In the genomic region with DNA sequence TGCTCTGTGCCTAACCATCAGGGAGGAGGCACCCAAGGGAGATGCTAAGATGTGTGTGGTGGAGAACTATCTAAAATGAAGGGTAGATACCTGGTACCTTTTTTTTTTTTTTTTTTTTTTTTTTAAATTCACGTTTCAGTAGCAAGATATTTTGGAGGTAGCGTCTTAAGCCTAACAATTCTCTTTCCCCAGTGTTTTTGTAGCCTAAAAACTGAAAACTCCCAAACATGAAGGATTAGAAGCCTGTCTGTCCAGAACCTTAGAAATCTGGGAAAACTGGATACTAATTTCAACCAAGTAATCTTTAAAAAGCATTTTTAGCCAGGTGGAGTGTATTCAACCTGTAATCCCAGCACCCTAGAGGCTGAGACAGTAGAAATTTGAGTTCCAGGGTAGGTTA, we compare ENCODE assay signal across 9 mouse cellular contexts. TPM values are rescaled to one million over a fixed set of nuclear protein-coding genes. Genes with fewer than 3 reads are reported as not detected.
A peak's percentile ranks its signal among the peaks of the same experiment; 100 is the strongest.
DNase-seq lines count a peak whose midpoint lies in the region; ATAC-seq and TF ChIP-seq lines count a peak whose summit lies in the region.
"Had no signal": no experiment of that assay in that cellular context is flagged by ENCODE, and none has a peak within 500 bp of the region (broad histone marks: within the 10 kb centered on the region; RNA-seq: fewer than 3 reads in every experiment).

No protein-coding gene starts in this region.

- no peak for TF ChIP-seq CTCF in lung, adult 2 months (IDR thresholded peaks at IDR 0.05; ENCODE audit: insufficient read depth, low read length)

- H3K9me3 ChIP-seq in embryonic facial prominence, embryonic 15.5 days (replicated peaks) = no peaks in the 10 kb centered on the region
- H3K9me3 ChIP-seq in limb, embryonic 10.5 days (replicated peaks) = no peaks in the 10 kb centered on the region
- no peaks in the 10 kb centered on the region for H3K9me3 ChIP-seq in neural tube, embryonic 14.5 days (ENCODE audit: control insufficient read depth, low read length)

- no peaks in the 10 kb centered on the region for H3K27me3 ChIP-seq in embryonic facial prominence, embryonic 15.5 days
- H3K27me3 ChIP-seq in limb, embryonic 10.5 days (ENCODE audit: low read depth, poor library complexity, severe bottlenecking) = no peaks in the 10 kb centered on the region
- no peaks in the 10 kb centered on the region for H3K27me3 ChIP-seq in neural tube, embryonic 14.5 days (ENCODE audit: control insufficient read depth, insufficient read depth, low read length)

- H3K4me3 ChIP-seq in lung, adult 2 months (replicated peaks; ENCODE audit: extremely low read depth, low read depth, low read length) = peak overlapping the region; percentile 95
- peak overlapping the region; percentile 99 for H3K4me3 ChIP-seq in embryonic facial prominence, embryonic 15.5 days (replicated peaks)
- H3K4me3 ChIP-seq in limb, embryonic 10.5 days = peak overlapping the region; percentile 99
- H3K4me3 ChIP-seq in neural tube, embryonic 14.5 days (ENCODE audit: low read depth, low read length) = peak overlapping the region; percentile 95

- TF ChIP-seq POLR2A in lung, adult 2 months (IDR thresholded peaks at IDR 0.05; ENCODE audit: borderline replicate concordance, extremely low read depth, low read depth, low read length) = no peak

- ATAC-seq in embryonic facial prominence, embryonic 15.5 days (ENCODE audit: insufficient number of reproducible peaks, low FRiP score, low TSS enrichment, low read depth) = no peak
- ATAC-seq in neural tube, embryonic 14.5 days (ENCODE audit: low read depth) = no peak
- ATAC-seq: inflammation-experienced regulatory T-cells, adult 6 months had no signal

- H3K4me1 ChIP-seq in lung, adult 2 months (ENCODE audit: control insufficient read depth, insufficient read depth, low read length) = peaks cover 5% of the 10 kb centered on the region; the same call in 1 of the 2 replicates
- peaks cover 20% of the 10 kb centered on the region for H3K4me1 ChIP-seq in embryonic facial prominence, embryonic 15.5 days
- peaks cover 19% of the 10 kb centered on the region for H3K4me1 ChIP-seq in limb, embryonic 10.5 days
- peaks cover 21% of the 10 kb centered on the region for H3K4me1 ChIP-seq in neural tube, embryonic 14.5 days (ENCODE audit: control insufficient read depth, insufficient read depth, low read length)

- H3K9ac ChIP-seq in embryonic facial prominence, embryonic 15.5 days = peak overlapping the region; percentile 98
- H3K9ac ChIP-seq in neural tube, embryonic 14.5 days (replicated peaks; ENCODE audit: low read depth, low read length) = peak overlapping the region; percentile 97

- DNase-seq in lung, adult 2 months = no peak
- no peak for DNase-seq in lung, postnatal 10 days
- no peak for DNase-seq in limb, embryonic 10.5 days (ENCODE audit: low spot score)
- no peak for DNase-seq in cerebellum, adult 9-11 months
- DNase-seq in retina, embryonic 14.5 days (ENCODE audit: low spot score) = no peak
- no peak for DNase-seq in gastrocnemius, postnatal 4 days (ENCODE audit: low spot score in 2 of 2)

- no peak overlapping the region for H3K27ac ChIP-seq in embryonic facial prominence, embryonic 15.5 days (replicated peaks)
- H3K27ac ChIP-seq in limb, embryonic 10.5 days = peak overlapping the region; percentile 94
- no peak overlapping the region for H3K27ac ChIP-seq in neural tube, embryonic 14.5 days (ENCODE audit: low read depth, low read length)

- H3K36me3 ChIP-seq in embryonic facial prominence, embryonic 15.5 days = peaks cover 28% of the 10 kb centered on the region
- peaks cover 58% of the 10 kb centered on the region for H3K36me3 ChIP-seq in limb, embryonic 10.5 days
- peaks cover 20% of the 10 kb centered on the region for H3K36me3 ChIP-seq in neural tube, embryonic 14.5 days (ENCODE audit: control insufficient read depth, insufficient read depth, low read length)

- 37% methylated on average over 2 of the region's 2 CpGs for WGBS in lung, adult 2 months
- WGBS in embryonic facial prominence, embryonic 15.5 days = 48% methylated on average over 2 of the region's 2 CpGs
- WGBS in limb, embryonic 10.5 days = 56% methylated on average over 2 of the region's 2 CpGs
- WGBS in neural tube, embryonic 14.5 days = 54% methylated on average over 2 of the region's 2 CpGs

- peak overlapping the region; percentile 71 for H3K4me2 ChIP-seq in embryonic facial prominence, embryonic 15.5 days (replicated peaks)
- peak overlapping the region; percentile 95 for H3K4me2 ChIP-seq in neural tube, embryonic 14.5 days (ENCODE audit: low read depth, low read length)

RNA-seq across cellular contexts. Expression of a gene that starts 1.3 kb away (rescaled TPM):
- polyA plus RNA-seq in lung, adult 2 months (2012; rRNA removed) = 30.3 and 34.2 TPM in 2 replicates
- 8.0 and 8.9 TPM in 2 replicates for polyA plus RNA-seq in embryonic facial prominence, embryonic 15.5 days (2015; fragmentation: Nextera tagmentation; extraction: Ambion mirVana)
- polyA plus RNA-seq in limb, embryonic 10.5 days (2016; fragmentation: Nextera tagmentation; extraction: Ambion mirVana) = 11.0 and 11.1 TPM in 2 replicates
- 15.1 and 16.5 TPM in 2 replicates for polyA plus RNA-seq in neural tube, embryonic 14.5 days (2014; fragmentation: Nextera tagmentation; extraction: Ambion mirVana)
- 10 to 100 TPM; 36.4 to 37.5 TPM for total RNA-seq in gastrocnemius, postnatal 4 days (2021)

RNA-seq across cellular contexts. Expression of a gene that starts 24.0 kb away (rescaled TPM):
- polyA plus RNA-seq in lung, adult 2 months (2012; rRNA removed) = 16.6 and 21.5 TPM in 2 replicates
- 53.8 and 56.2 TPM in 2 replicates for polyA plus RNA-seq in embryonic facial prominence, embryonic 15.5 days (2015; fragmentation: Nextera tagmentation; extraction: Ambion mirVana)
- polyA plus RNA-seq in limb, embryonic 10.5 days (2016; fragmentation: Nextera tagmentation; extraction: Ambion mirVana) = 40.8 and 60.4 TPM in 2 replicates
- 93.2 and 96.5 TPM in 2 replicates for polyA plus RNA-seq in neural tube, embryonic 14.5 days (2014; fragmentation: Nextera tagmentation; extraction: Ambion mirVana)
- total RNA-seq in gastrocnemius, postnatal 4 days (2021) = 10 to 100 TPM; 36.7 to 38.8 TPM

RNA-seq across cellular contexts. Expression of a gene that starts 32.0 kb away (rescaled TPM):
- 23.7 and 25.3 TPM in 2 replicates for polyA plus RNA-seq in lung, adult 2 months (2012; rRNA removed)
- polyA plus RNA-seq in embryonic facial prominence, embryonic 15.5 days (2015; fragmentation: Nextera tagmentation; extraction: Ambion mirVana) = 43.2 and 44.8 TPM in 2 replicates
- 29.4 and 33.8 TPM in 2 replicates for polyA plus RNA-seq in limb, embryonic 10.5 days (2016; fragmentation: Nextera tagmentation; extraction: Ambion mirVana)
- 36.3 and 39.5 TPM in 2 replicates for polyA plus RNA-seq in neural tube, embryonic 14.5 days (2014; fragmentation: Nextera tagmentation; extraction: Ambion mirVana)
- 10 to 100 TPM; 14.2 to 15.5 TPM for total RNA-seq in gastrocnemius, postnatal 4 days (2021)

RNA-seq across cellular contexts. Expression of a gene that starts 56.6 kb away (rescaled TPM):
- 11.5 and 14.1 TPM in 2 replicates for polyA plus RNA-seq in lung, adult 2 months (2012; rRNA removed)
- polyA plus RNA-seq in embryonic facial prominence, embryonic 15.5 days (2015; fragmentation: Nextera tagmentation; extraction: Ambion mirVana) = 20.8 and 21.9 TPM in 2 replicates
- polyA plus RNA-seq in limb, embryonic 10.5 days (2016; fragmentation: Nextera tagmentation; extraction: Ambion mirVana) = 17.0 and 19.1 TPM in 2 replicates
- 27.2 and 32.0 TPM in 2 replicates for polyA plus RNA-seq in neural tube, embryonic 14.5 days (2014; fragmentation: Nextera tagmentation; extraction: Ambion mirVana)
- total RNA-seq in gastrocnemius, postnatal 4 days (2021) = 10 to 100 TPM; 14.6 to 14.7 TPM

RNA-seq across cellular contexts. Expression of a gene that starts 56.8 kb away (rescaled TPM):
- 13.4 and 13.9 TPM in 2 replicates for polyA plus RNA-seq in lung, adult 2 months (2012; rRNA removed)
- 10.0 and 12.2 TPM in 2 replicates for polyA plus RNA-seq in embryonic facial prominence, embryonic 15.5 days (2015; fragmentation: Nextera tagmentation; extraction: Ambion mirVana)
- 5.7 and 9.0 TPM in 2 replicates for polyA plus RNA-seq in limb, embryonic 10.5 days (2016; fragmentation: Nextera tagmentation; extraction: Ambion mirVana)
- 28.2 and 37.0 TPM in 2 replicates for polyA plus RNA-seq in neural tube, embryonic 14.5 days (2014; fragmentation: Nextera tagmentation; extraction: Ambion mirVana)
- 10 to 100 TPM; 14.4 to 14.8 TPM for total RNA-seq in gastrocnemius, postnatal 4 days (2021)
